Mouse (Mus musculus) lung, postnatal 36 days (tissue): ENCODE data around the gene Ap3m1.

ENCODE experiments used
- DNase-seq: peaks from one replicate; pipeline ENCODE4 v3.0.0; 2022; ENCODE audit warnings: mixed read lengths

Gene Ap3m1

GRCm38 (mm10) chr14:21069594-21069993 lies 17.3 kb upstream of the Ap3m1 start:
- peak; percentile 24 for DNase-seq

GRCm38 (mm10) chr14:21065490-21066162 lies 13.3 kb upstream of the Ap3m1 start:
- peak; percentile 69 for DNase-seq

GRCm38 (mm10) chr14:21064321-21064720 lies 12.0 kb upstream of the Ap3m1 start:
- peak; percentile 49 for DNase-seq

- no peak for DNase-seq
Observed at GRCm38 (mm10) chr14:21062766-21063513, 10.6 kb upstream of the Ap3m1 start.

GRCm38 (mm10) chr14:21058972-21059371 lies 6.7 kb upstream of the Ap3m1 start:
- DNase-seq = no peak

- no peak for DNase-seq
Observed at GRCm38 (mm10) chr14:21053586-21053985, 1.3 kb upstream of the Ap3m1 start.

- DNase-seq = peak; percentile 38
Observed at GRCm38 (mm10) chr14:21053151-21053550, 843 bp upstream of the Ap3m1 start.

GRCm38 (mm10) chr14:21052781-21053130 lies 448 bp upstream of the Ap3m1 start:
- peak; percentile 71 for DNase-seq

- no peak for DNase-seq
Observed at GRCm38 (mm10) chr14:21051380-21052111, 762 bp downstream of the Ap3m1 start.

- peak; percentile 45 for DNase-seq
Observed at GRCm38 (mm10) chr14:21050734-21051133, 1.6 kb downstream of the Ap3m1 start.

GRCm38 (mm10) chr14:21048879-21049278 lies 3.4 kb downstream of the Ap3m1 start:
- DNase-seq = peak; percentile 87

GRCm38 (mm10) chr14:21047840-21048239 lies 4.5 kb downstream of the Ap3m1 start:
- peak; percentile 44 for DNase-seq

- no peak for DNase-seq
Observed at GRCm38 (mm10) chr14:21039623-21040022, 12.7 kb downstream of the Ap3m1 start.

GRCm38 (mm10) chr14:21039077-21039476 lies 13.2 kb downstream of the Ap3m1 start:
- DNase-seq = no peak

GRCm38 (mm10) chr14:21034791-21035190 lies 17.5 kb downstream of the Ap3m1 start:
- no peak for DNase-seq

- DNase-seq = no peak
Observed at GRCm38 (mm10) chr14:21034271-21034670, 18.0 kb downstream of the Ap3m1 start.

GRCm38 (mm10) chr14:21031783-21032511 lies 20.4 kb downstream of the Ap3m1 start:
- DNase-seq = peak; percentile 92

GRCm38 (mm10) chr14:21029025-21029659 lies 23.2 kb downstream of the Ap3m1 start:
- DNase-seq = no peak

GRCm38 (mm10) chr14:21027542-21027941 lies 24.8 kb downstream of the Ap3m1 start:
- no peak for DNase-seq

GRCm38 (mm10) chr14:21020435-21020834 lies 31.9 kb downstream of the Ap3m1 start:
- no peak for DNase-seq

GRCm38 (mm10) chr14:21018977-21019376 lies 33.3 kb downstream of the Ap3m1 start:
- peak; percentile 60 for DNase-seq

GRCm38 (mm10) chr14:21017871-21018270 lies 34.4 kb downstream of the Ap3m1 start:
- no peak for DNase-seq
